Mouse (Mus musculus): Measurements from ENCODE around the gene Cdh13.

DNA sequence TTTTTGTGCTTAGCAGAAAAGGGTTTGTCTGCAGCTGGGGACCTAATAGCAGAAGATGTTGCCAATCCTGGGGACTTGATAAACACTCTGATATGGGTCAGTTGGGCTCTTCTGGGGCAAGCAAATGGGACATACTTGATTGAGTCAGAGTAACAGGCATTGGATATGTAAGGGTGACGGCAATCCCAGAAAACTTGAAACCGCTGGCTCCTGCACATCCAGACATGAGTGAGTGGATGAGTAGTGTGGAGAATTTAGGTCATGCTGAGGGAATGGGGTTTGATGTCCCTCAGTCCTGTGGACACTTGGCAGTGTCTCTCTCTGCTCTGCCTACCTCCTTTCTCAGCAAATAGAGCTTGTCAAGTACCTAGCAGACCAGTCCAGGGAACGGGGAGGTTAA is 121.3 kb downstream of the Cdh13 start:
- TF ChIP-seq CTCF (IDR thresholded peaks at IDR 0.05; ENCODE audit: low read depth): no peak
- TF ChIP-seq EP300 (optimal IDR thresholded peaks at IDR 0.05): no peak

Measured in stomach, postnatal 0 days (tissue).